Mouse (Mus musculus): Measurements from ENCODE around the gene Nub1. TPM values are rescaled to one million over a fixed set of nuclear protein-coding genes. Genes with fewer than 3 reads are reported as not detected.

Gene Nub1
- 36.2 TPM for polyA plus RNA-seq (2014; fragmentation: Illumina TruSeq; extraction: RNeasy Lipid Tissue Mini Kit (QIAGEN cat#74804); ENCODE audit: low replicate concordance)

GRCm38 (mm10) chr5:24685366-24686093 lies at the start of gene Nub1:
Nub1 (plus strand) TSS chr5:24685532.

GRCm38 (mm10) chr5:24730488-24730871 lies 45.1 kb downstream of the Nub1 start, which contains the start of gene Wdr86:
Wdr86 (minus strand) TSS chr5:24730727.

GRCm38 (mm10) chr5:24757816-24758215 lies 72.5 kb downstream of the Nub1 start, which contains the start of gene Crygn:
Crygn (minus strand) TSS chr5:24758008.

Other genes with a start within 250 kb of the Nub1 start
- 2.4 TPM for gene Fastk, start 240.2 kb upstream of the Nub1 start, polyA plus RNA-seq (2014; fragmentation: Illumina TruSeq; extraction: RNeasy Lipid Tissue Mini Kit (QIAGEN cat#74804); ENCODE audit: low replicate concordance)
- gene Tmub1, start 237.7 kb upstream of the Nub1 start, polyA plus RNA-seq (2014; fragmentation: Illumina TruSeq; extraction: RNeasy Lipid Tissue Mini Kit (QIAGEN cat#74804); ENCODE audit: low replicate concordance) = 2.1 TPM
- 0.37 TPM for gene Agap3, start 233.4 kb upstream of the Nub1 start, polyA plus RNA-seq (2014; fragmentation: Illumina TruSeq; extraction: RNeasy Lipid Tissue Mini Kit (QIAGEN cat#74804); ENCODE audit: low replicate concordance)
- gene Gbx1, start 158.3 kb upstream of the Nub1 start, polyA plus RNA-seq (2014; fragmentation: Illumina TruSeq; extraction: RNeasy Lipid Tissue Mini Kit (QIAGEN cat#74804); ENCODE audit: low replicate concordance) = not detected
- gene Asb10, start 144.6 kb upstream of the Nub1 start, polyA plus RNA-seq (2014; fragmentation: Illumina TruSeq; extraction: RNeasy Lipid Tissue Mini Kit (QIAGEN cat#74804); ENCODE audit: low replicate concordance) = not detected
- not detected for gene 4931409K22Rik, start 128.7 kb upstream of the Nub1 start, polyA plus RNA-seq (2014; fragmentation: Illumina TruSeq; extraction: RNeasy Lipid Tissue Mini Kit (QIAGEN cat#74804); ENCODE audit: low replicate concordance)
- gene Abcf2, start 108.1 kb upstream of the Nub1 start, polyA plus RNA-seq (2014; fragmentation: Illumina TruSeq; extraction: RNeasy Lipid Tissue Mini Kit (QIAGEN cat#74804); ENCODE audit: low replicate concordance) = 5.7 TPM
- gene Chpf2, start 98.8 kb upstream of the Nub1 start, polyA plus RNA-seq (2014; fragmentation: Illumina TruSeq; extraction: RNeasy Lipid Tissue Mini Kit (QIAGEN cat#74804); ENCODE audit: low replicate concordance) = 0.63 TPM
- gene Smarcd3, start 61.1 kb upstream of the Nub1 start, polyA plus RNA-seq (2014; fragmentation: Illumina TruSeq; extraction: RNeasy Lipid Tissue Mini Kit (QIAGEN cat#74804); ENCODE audit: low replicate concordance) = not detected
- gene Wdr86, start 45.2 kb downstream of the Nub1 start, polyA plus RNA-seq (2014; fragmentation: Illumina TruSeq; extraction: RNeasy Lipid Tissue Mini Kit (QIAGEN cat#74804); ENCODE audit: low replicate concordance) = not detected
- not detected for gene Crygn, start 72.5 kb downstream of the Nub1 start, polyA plus RNA-seq (2014; fragmentation: Illumina TruSeq; extraction: RNeasy Lipid Tissue Mini Kit (QIAGEN cat#74804); ENCODE audit: low replicate concordance)
- 320 TPM for gene Rheb, start 157.1 kb downstream of the Nub1 start, polyA plus RNA-seq (2014; fragmentation: Illumina TruSeq; extraction: RNeasy Lipid Tissue Mini Kit (QIAGEN cat#74804); ENCODE audit: low replicate concordance)

Data from small intestine, adult 10 weeks (tissue).